Mouse (Mus musculus) C2C12 (cell line): ENCODE results near the gene Ensa. TPM values are rescaled to one million over a fixed set of nuclear protein-coding genes. Genes with fewer than 3 reads are reported as not detected.

ENCODE experiments used
- H3K27me3 ChIP-seq: one replicate; pipeline ENCODE4 v1.6.1; 2011; ENCODE audit not compliant: control insufficient read depth, insufficient read depth, insufficient read length
- H3K36me3 ChIP-seq: one replicate; pipeline ENCODE4 v1.6.1; 2011; ENCODE audit not compliant: control insufficient read depth, insufficient read depth
- H3K4me3 ChIP-seq: one replicate; pipeline ENCODE4 v1.5.1; 2011; ENCODE audit warnings: mild to moderate bottlenecking, control low read depth; ENCODE audit not compliant: poor library complexity, insufficient read depth, severe bottlenecking
- H3K79me2 ChIP-seq: one replicate; pipeline ENCODE4 v1.6.1; 2011; ENCODE audit not compliant: control insufficient read depth, insufficient read depth
- H3K79me3 ChIP-seq: one replicate; pipeline ENCODE4 v1.6.1; 2011; ENCODE audit warnings: low read depth, control low read depth
- H3ac ChIP-seq: one replicate; pipeline ENCODE3; 2011; ENCODE audit warnings: low read depth; ENCODE audit not compliant: control insufficient read depth, insufficient read length
- CEBPB ChIP-seq: IDR thresholded peaks from one replicate; pipeline ENCODE4 v1.6.1; 2011; ENCODE audit warnings: low read depth, mild to moderate bottlenecking, control low read depth, moderate library complexity
- CTCF ChIP-seq: IDR thresholded peaks from one replicate; pipeline ENCODE4 v1.5.1; 2011; ENCODE audit not compliant: control insufficient read depth, insufficient read depth, insufficient read length
- FOSL1 ChIP-seq: IDR thresholded peaks from one replicate; pipeline ENCODE4 v1.8.0; 2011; ENCODE audit warnings: mild to moderate bottlenecking, low read length; ENCODE audit not compliant: poor library complexity, insufficient read depth, severe bottlenecking
- MAX ChIP-seq: IDR thresholded peaks from one replicate; pipeline ENCODE4 v1.6.1; 2011; ENCODE audit warnings: mild to moderate bottlenecking, control low read depth
- MYOD1 ChIP-seq: IDR thresholded peaks from one replicate; pipeline ENCODE4 v1.6.1; 2011; ENCODE audit warnings: low read depth; ENCODE audit not compliant: control insufficient read depth, insufficient read length
- MYOG ChIP-seq: IDR thresholded peaks from one replicate; pipeline ENCODE4 v1.6.1; 2011; ENCODE audit not compliant: control insufficient read depth, insufficient read length; ENCODE audit errors: extremely low read depth
- USF1 ChIP-seq: IDR thresholded peaks from one replicate; pipeline ENCODE4 v1.6.1; 2011; ENCODE audit warnings: low read depth, mild to moderate bottlenecking, control low read depth, moderate library complexity
- polyA plus RNA-seq: library from polyadenylated mRNA; unstranded; fragments of >200 nt; fragmentation: generic; extraction: Trizol; gene quantifications from one replicate; pipeline ENCODE4 v1.2.1, GENCODE M21; 2012; ENCODE audit warnings: missing spikeins

Ensa gene
- polyA plus RNA-seq, 1 experiment: 42.0 TPM

GRCm38 (mm10) chr3:95657711-95658110 is 32.9 kb downstream of the Ensa start:
- Histone ChIP-seq H3K79me3 (peaks cover 38% of the 10 kb centered on the region), H3K36me3 (peaks cover 32% of the 10 kb centered on the region), H3K79me2 (peaks cover 56% of the 10 kb centered on the region), H3K4me3 (peak overlapping the region; percentile 83), H3K27me3 (no peaks in the 10 kb centered on the region), H3ac (no peak overlapping the region)
- TF ChIP-seq MYOD1 (no peak), CEBPB (no peak), MAX (no peak), FOSL1 (no peak), MYOG (no peak), USF1 (no peak), CTCF (no peak)

GRCm38 (mm10) chr3:95658236-95658867 is 33.6 kb downstream of the Ensa start, which contains the start of gene Mcl1:
Gene Mcl1 (plus strand): TSS chr3:95658788.
- Histone ChIP-seq H3K79me2 (peaks cover 63% of the 10 kb centered on the region), H3K79me3 (peaks cover 44% of the 10 kb centered on the region), H3K36me3 (peaks cover 38% of the 10 kb centered on the region), H3K27me3 (no peaks in the 10 kb centered on the region), H3K4me3 (peak within 1 kb of the TSS; percentile 83), H3ac (peak within 1 kb of the TSS; percentile 81)
- no peak for TF ChIP-seq CEBPB
- peak; percentile 68 for TF ChIP-seq MAX

- H3K4me3 ChIP-seq: peak overlapping the region; percentile 83
- TF ChIP-seq MYOD1: no peak
- no peak for TF ChIP-seq USF1
- TF ChIP-seq FOSL1: no peak
- no peak for TF ChIP-seq MYOG
- no peak for TF ChIP-seq MAX
- no peak for TF ChIP-seq CEBPB
- TF ChIP-seq CTCF: no peak
- peaks cover 50% of the 10 kb centered on the region for H3K79me3 ChIP-seq
- peaks cover 41% of the 10 kb centered on the region for H3K36me3 ChIP-seq
- peaks cover 69% of the 10 kb centered on the region for H3K79me2 ChIP-seq
- H3K27me3 ChIP-seq: no peaks in the 10 kb centered on the region
- H3ac ChIP-seq: peak overlapping the region; percentile 81
Observed at GRCm38 (mm10) chr3:95658868-95659712, 34.3 kb downstream of the Ensa start.

GRCm38 (mm10) chr3:95659948-95660347 is 35.2 kb downstream of the Ensa start:
- Histone ChIP-seq H3K36me3 (peaks cover 46% of the 10 kb centered on the region), H3ac (peak overlapping the region; percentile 81), H3K27me3 (no peaks in the 10 kb centered on the region), H3K79me3 (peaks cover 55% of the 10 kb centered on the region), H3K4me3 (peak overlapping the region; percentile 83), H3K79me2 (peaks cover 78% of the 10 kb centered on the region)
- TF ChIP-seq MYOG: no peak
- no peak for TF ChIP-seq MAX
- no peak for TF ChIP-seq MYOD1
- no peak for TF ChIP-seq CTCF
- no peak for TF ChIP-seq USF1
- no peak for TF ChIP-seq FOSL1

- Histone ChIP-seq H3ac (peak overlapping the region; percentile 41), H3K36me3 (peaks cover 51% of the 10 kb centered on the region), H3K4me3 (peak overlapping the region; percentile 83), H3K27me3 (no peaks in the 10 kb centered on the region), H3K79me2 (peaks cover 87% of the 10 kb centered on the region), H3K79me3 (peaks cover 62% of the 10 kb centered on the region)
- TF ChIP-seq MYOG (no peak), CEBPB (no peak), USF1 (no peak), FOSL1 (no peak), CTCF (no peak)
Observed at GRCm38 (mm10) chr3:95660788-95661478, 36.1 kb downstream of the Ensa start.
